Mouse (Mus musculus): ENCODE data around the gene Cacng7. TPM values are rescaled to one million over a fixed set of nuclear protein-coding genes. Genes with fewer than 3 reads are reported as not detected.
"Not testable (repeated sequence)": the region's sequence is repeated elsewhere in the genome, so short reads cannot be mapped to it uniquely, and the experiment has no call there.

The Cacng7 gene
- total RNA-seq (2017), result not detected in 2 replicates

- no peak for ATAC-seq (replicated peaks; ENCODE audit: low read depth, poor library complexity, severe bottlenecking)
Measured at GRCm38 (mm10) chr7:3332619-3333521, at the start of gene Cacng7. Gene Cacng7 (plus strand): TSS chr7:3332955.

- ATAC-seq (replicated peaks; ENCODE audit: low read depth, poor library complexity, severe bottlenecking), result no peak
Measured at GRCm38 (mm10) chr7:3283081-3283875, 49.5 kb upstream of the Cacng7 start.

GRCm38 (mm10) chr7:3284604-3285003 lies 48.2 kb upstream of the Cacng7 start:
- no peak for ATAC-seq (replicated peaks; ENCODE audit: low read depth, poor library complexity, severe bottlenecking)

GRCm38 (mm10) chr7:3286036-3286435 lies 46.7 kb upstream of the Cacng7 start:
- peak; percentile 50 for ATAC-seq (replicated peaks; ENCODE audit: low read depth, poor library complexity, severe bottlenecking)

- no peak for ATAC-seq (replicated peaks; ENCODE audit: low read depth, poor library complexity, severe bottlenecking)
Measured at GRCm38 (mm10) chr7:3287186-3287585, 45.6 kb upstream of the Cacng7 start.

- ATAC-seq (replicated peaks; ENCODE audit: low read depth, poor library complexity, severe bottlenecking), result peak; percentile 57
Measured at GRCm38 (mm10) chr7:3288976-3289970, 43.5 kb upstream of the Cacng7 start, which contains the start of the genes Myadm and Prkcg. Gene Myadm (plus strand): TSS chr7:3289080. Gene Prkcg (plus strand): TSS chr7:3289179.

GRCm38 (mm10) chr7:3290257-3291033 lies 42.3 kb upstream of the Cacng7 start:
- peak; percentile 76 for ATAC-seq (replicated peaks; ENCODE audit: low read depth, poor library complexity, severe bottlenecking)

GRCm38 (mm10) chr7:3291197-3291596 lies 41.6 kb upstream of the Cacng7 start:
- ATAC-seq (replicated peaks; ENCODE audit: low read depth, poor library complexity, severe bottlenecking), result no peak

- no peak for ATAC-seq (replicated peaks; ENCODE audit: low read depth, poor library complexity, severe bottlenecking)
Measured at GRCm38 (mm10) chr7:3291764-3292163, 41.0 kb upstream of the Cacng7 start.

GRCm38 (mm10) chr7:3292271-3292670 lies 40.5 kb upstream of the Cacng7 start:
- not testable (repeated sequence) for ATAC-seq (replicated peaks; ENCODE audit: low read depth, poor library complexity, severe bottlenecking)

- peak; percentile 57 for ATAC-seq (replicated peaks; ENCODE audit: low read depth, poor library complexity, severe bottlenecking)
Measured at GRCm38 (mm10) chr7:3292791-3293190, 40.0 kb upstream of the Cacng7 start.

- no peak for ATAC-seq (replicated peaks; ENCODE audit: low read depth, poor library complexity, severe bottlenecking)
Measured at GRCm38 (mm10) chr7:3294794-3295193, 38.0 kb upstream of the Cacng7 start.

- peak; percentile 68 for ATAC-seq (replicated peaks; ENCODE audit: low read depth, poor library complexity, severe bottlenecking)
Measured at GRCm38 (mm10) chr7:3295321-3296110, 37.2 kb upstream of the Cacng7 start.

GRCm38 (mm10) chr7:3296711-3297110 lies 36.0 kb upstream of the Cacng7 start:
- no peak for ATAC-seq (replicated peaks; ENCODE audit: low read depth, poor library complexity, severe bottlenecking)

- ATAC-seq (replicated peaks; ENCODE audit: low read depth, poor library complexity, severe bottlenecking), result no peak
Measured at GRCm38 (mm10) chr7:3299941-3300617, 32.7 kb upstream of the Cacng7 start.

- no peak for ATAC-seq (replicated peaks; ENCODE audit: low read depth, poor library complexity, severe bottlenecking)
Measured at GRCm38 (mm10) chr7:3300891-3301627, 31.7 kb upstream of the Cacng7 start.
